In the genomic region with DNA sequence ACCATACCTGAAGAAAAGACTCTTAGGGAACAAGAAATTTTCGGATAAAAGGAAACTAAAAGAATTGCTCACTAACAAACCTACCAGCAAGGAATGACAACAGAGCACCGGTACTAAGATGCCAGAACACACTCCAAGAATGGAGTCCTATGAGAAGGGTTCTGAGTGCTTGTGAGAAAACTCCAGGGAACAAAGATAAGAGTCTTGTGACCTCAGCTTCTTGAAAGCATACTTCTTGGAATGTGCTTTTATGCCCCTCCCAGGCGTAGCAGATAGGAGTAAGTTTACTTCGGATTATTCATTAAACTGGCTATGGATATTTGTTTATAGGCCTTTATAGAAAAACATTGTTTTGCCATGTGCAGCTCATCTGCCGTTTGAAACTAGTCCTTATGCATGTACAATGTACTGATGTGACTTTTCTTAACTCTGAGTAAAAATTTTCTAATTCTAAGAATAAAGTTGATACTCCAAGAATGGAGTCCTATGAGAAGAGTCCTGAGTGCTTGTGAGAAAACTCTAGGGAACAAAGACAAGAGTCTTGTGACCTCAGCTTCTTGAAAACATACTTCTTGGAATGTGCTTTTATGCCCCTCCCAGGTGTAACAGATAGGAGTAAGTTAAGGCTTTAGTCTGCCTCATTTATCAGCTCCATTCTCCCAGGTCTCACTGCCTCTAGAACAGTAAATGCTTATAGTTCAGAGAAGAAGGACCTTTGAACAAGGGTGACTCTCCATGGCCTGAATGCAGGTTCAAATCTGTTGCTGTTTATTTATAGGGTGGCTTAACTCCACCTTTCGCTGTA, we compare ENCODE assay signal across 23 mouse cellular contexts.
"Had no signal": no experiment of that assay in that cellular context is flagged by ENCODE, and none has a peak within 500 bp of the region (broad histone marks: within the 10 kb centered on the region; RNA-seq: fewer than 3 reads in every experiment).

No protein-coding gene starts in this region.

- H3K4me1 ChIP-seq: kidney, embryonic 15.5 days; limb, embryonic 12.5 days; limb, embryonic 15.5 days; liver, embryonic 15.5 days; lung, embryonic 15.5 days; megakaryocyte, embryonic 14.5 days; midbrain, embryonic 10.5 days; midbrain, embryonic 13.5 days; neural tube, embryonic 13.5 days had no signal

- H3K27ac ChIP-seq: kidney, embryonic 15.5 days; limb, embryonic 12.5 days; limb, embryonic 15.5 days; liver, embryonic 15.5 days; lung, embryonic 15.5 days; midbrain, embryonic 10.5 days; midbrain, embryonic 13.5 days; neural tube, embryonic 13.5 days had no signal

- DNase-seq: kidney, adult 8-10 months; kidney, postnatal 10 days; kidney, postnatal 36 days; left cerebral cortex, postnatal 4 days; lung, adult 18-20 months; retina, postnatal 1 day; right cerebral cortex, postnatal 25 days; spleen, adult 18-20 months; thymus, adult 2 months; thymus, postnatal 14 days; thymus, postnatal 4 days had no signal

- H3K4me2 ChIP-seq: kidney, embryonic 15.5 days; limb, embryonic 12.5 days; limb, embryonic 15.5 days; liver, embryonic 11.5 days; liver, embryonic 15.5 days; lung, embryonic 15.5 days; midbrain, embryonic 13.5 days; neural tube, embryonic 13.5 days had no signal

- H3K36me3 ChIP-seq: kidney, embryonic 15.5 days; limb, embryonic 12.5 days; limb, embryonic 15.5 days; liver, embryonic 15.5 days; lung, embryonic 15.5 days; midbrain, embryonic 10.5 days; midbrain, embryonic 13.5 days; neural tube, embryonic 13.5 days had no signal

- H3K9me3 ChIP-seq: kidney, embryonic 15.5 days; limb, embryonic 12.5 days; limb, embryonic 15.5 days; liver, embryonic 15.5 days; lung, embryonic 15.5 days; megakaryocyte, embryonic 14.5 days; midbrain, embryonic 10.5 days; midbrain, embryonic 13.5 days; neural tube, embryonic 13.5 days had no signal

- H3K4me3 ChIP-seq: kidney, embryonic 15.5 days; limb, embryonic 12.5 days; limb, embryonic 15.5 days; liver, embryonic 15.5 days; lung, embryonic 15.5 days; megakaryocyte, embryonic 14.5 days; midbrain, embryonic 10.5 days; midbrain, embryonic 13.5 days; myocyte; neural tube, embryonic 13.5 days had no signal

- H3K9ac ChIP-seq: kidney, embryonic 15.5 days; limb, embryonic 12.5 days; limb, embryonic 15.5 days; liver, embryonic 15.5 days; lung, embryonic 15.5 days; midbrain, embryonic 13.5 days; neural tube, embryonic 13.5 days had no signal

- H3K27me3 ChIP-seq: kidney, embryonic 15.5 days; limb, embryonic 12.5 days; limb, embryonic 15.5 days; liver, embryonic 15.5 days; lung, embryonic 15.5 days; megakaryocyte, embryonic 14.5 days; midbrain, embryonic 13.5 days; neural tube, embryonic 13.5 days had no signal

- ATAC-seq: midbrain, embryonic 13.5 days; midbrain, embryonic 16.5 days had no signal
